Mouse (Mus musculus) gastrocnemius, postnatal 14 days (tissue): ENCODE results near the gene Wfdc10. TPM values are rescaled to one million over a fixed set of nuclear protein-coding genes. Genes with fewer than 3 reads are reported as not detected.
"Not testable (repeated sequence)": the region's sequence is repeated elsewhere in the genome, so short reads cannot be mapped to it uniquely, and the experiment has no call there.

Source experiments
- DNase-seq: peaks from one replicate; pipeline ENCODE4 v3.0.0; 2021; ENCODE audit warnings: mixed read lengths
- intact Hi-C: fragments of 180-260 bp; cut with DNase I; formaldehyde crosslinking; loops from one replicate; pipeline ENCODE4 v1.15.1; 2025; ENCODE audit warnings: low total_unique reads
- long read RNA-seq, 2 experiments: library from polyadenylated mRNA; stranded (forward); transcript quantifications; one replicate each; pipeline ENCODE4 v2.0.0; 2021
- total RNA-seq, 2 experiments: library from RNA; stranded (reverse); gene quantifications; 2 replicates each; pipeline ENCODE4 v1.2.3; 2021

The Wfdc10 gene
- not detected for total RNA-seq
- long read RNA-seq, experiment 1, result 0 reads
- long read RNA-seq, experiment 2, result 0 reads

- intact Hi-C loops, result no loop called here
- peak; percentile 36 for DNase-seq
Measured at GRCm38 (mm10) chr2:164655858-164656257, at the start of gene Wfdc10. Gene Wfdc10 (plus strand): TSS chr2:164656046.

GRCm38 (mm10) chr2:164608781-164609180, 47.1 kb upstream of the Wfdc10 start:
- intact Hi-C loops, result no loop called here
- DNase-seq, result no peak

- DNase-seq, result peak; percentile 31
- intact Hi-C loops, result not testable (repeated sequence)
Measured at GRCm38 (mm10) chr2:164613471-164613870, 42.4 kb upstream of the Wfdc10 start, which contains the start of the genes Wfdc6b and Wfdc8. Gene Wfdc6b (plus strand): TSS chr2:164613522. Gene Wfdc8 (minus strand): TSS chr2:164613626.

GRCm38 (mm10) chr2:164615386-164615785, 40.5 kb upstream of the Wfdc10 start:
- intact Hi-C loops, result no loop called here
- DNase-seq, result no peak

- intact Hi-C loops, result no loop called here
- DNase-seq, result no peak
Measured at GRCm38 (mm10) chr2:164619050-164619449, 36.8 kb upstream of the Wfdc10 start.

- intact Hi-C loops, result no loop called here
Measured at GRCm38 (mm10) chr2:164621775-164622174, 34.1 kb upstream of the Wfdc10 start.

GRCm38 (mm10) chr2:164635266-164635665, 20.6 kb upstream of the Wfdc10 start:
- DNase-seq, result no peak
- intact Hi-C loops, result no loop called here

More at GRCm38 (mm10) chr2:164621775-164622174, 34.1 kb upstream of the Wfdc10 start:
- no peak for DNase-seq

GRCm38 (mm10) chr2:164638696-164639095, 17.1 kb upstream of the Wfdc10 start, which contains the start of gene Wfdc16:
Gene Wfdc16 (minus strand): TSS chr2:164638796.
- no peak for DNase-seq
- intact Hi-C loops, result no loop called here

GRCm38 (mm10) chr2:164641129-164641528, 14.7 kb upstream of the Wfdc10 start:
- intact Hi-C loops, result no loop called here
- no peak for DNase-seq

GRCm38 (mm10) chr2:164641881-164642673, 13.8 kb upstream of the Wfdc10 start:
- DNase-seq, result no peak
- intact Hi-C loops, result no loop called here

- intact Hi-C loops, result no loop called here
- DNase-seq, result no peak
Measured at GRCm38 (mm10) chr2:164656483-164656882, 637 bp downstream of the Wfdc10 start, which contains the start of gene Wfdc9. Gene Wfdc9 (minus strand): TSS chr2:164656583.

GRCm38 (mm10) chr2:164664851-164665250, 9.0 kb downstream of the Wfdc10 start:
- DNase-seq, result no peak
- intact Hi-C loops, result no loop called here

- DNase-seq, result no peak
- intact Hi-C loops, result no loop called here
Measured at GRCm38 (mm10) chr2:164670261-164670660, 14.4 kb downstream of the Wfdc10 start.

GRCm38 (mm10) chr2:164670938-164671337, 15.1 kb downstream of the Wfdc10 start:
- intact Hi-C loops, result no loop called here

GRCm38 (mm10) chr2:164673987-164674386, 18.1 kb downstream of the Wfdc10 start, which contains the start of gene Wfdc11:
Gene Wfdc11 (minus strand): TSS chr2:164674087.
- intact Hi-C loops, result no loop called here
- no peak for DNase-seq

More at GRCm38 (mm10) chr2:164670938-164671337, 15.1 kb downstream of the Wfdc10 start:
- no peak for DNase-seq

GRCm38 (mm10) chr2:164676103-164676502, 20.3 kb downstream of the Wfdc10 start:
- no peak for DNase-seq
- intact Hi-C loops, result loop anchor here (2.0 kb wide), 1 partner anchor 125 kb away; no protein-coding TSS in a partner anchor

GRCm38 (mm10) chr2:164676916-164677685, 21.3 kb downstream of the Wfdc10 start:
- no peak for DNase-seq
- intact Hi-C loops, result loop anchor here (2.0 kb wide), 1 partner anchor 124 kb away; no protein-coding TSS in a partner anchor

GRCm38 (mm10) chr2:164678848-164679625, 23.2 kb downstream of the Wfdc10 start:
- intact Hi-C loops, result no loop called here
- peak; percentile 76 for DNase-seq

GRCm38 (mm10) chr2:164679906-164680305, 24.1 kb downstream of the Wfdc10 start:
- intact Hi-C loops, result no loop called here
- no peak for DNase-seq
